Mouse (Mus musculus) 416B (cell line): Measurements from ENCODE around the gene Slc16a13.
A peak's percentile ranks its signal among the peaks of the same experiment; 100 is the strongest.

Experiments
- DNase-seq: peaks from one replicate; pipeline ENCODE4 v3.0.0; 2011; ENCODE audit warnings: low read depth

Gene Slc16a13

DNA sequence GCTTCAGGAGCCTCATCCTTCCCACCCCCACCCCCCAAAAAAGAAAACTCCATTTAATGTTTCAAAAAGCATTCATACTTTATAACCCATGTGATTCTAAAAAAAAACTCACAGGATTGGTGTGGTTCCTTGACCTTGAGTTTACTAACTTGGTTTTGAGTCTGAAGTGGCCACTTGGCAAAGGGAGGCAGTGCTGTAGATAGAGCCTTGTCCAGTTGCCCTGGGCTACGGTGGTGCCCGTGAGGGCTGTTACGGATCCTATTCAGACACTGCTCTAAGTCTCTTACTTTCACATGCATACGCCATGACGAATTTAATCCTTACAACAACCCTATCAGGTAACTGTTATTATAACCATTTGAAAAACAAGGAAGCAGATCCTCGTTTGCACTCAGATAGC is 8.9 kb downstream of the Slc16a13 start:
- no peak for DNase-seq

DNA sequence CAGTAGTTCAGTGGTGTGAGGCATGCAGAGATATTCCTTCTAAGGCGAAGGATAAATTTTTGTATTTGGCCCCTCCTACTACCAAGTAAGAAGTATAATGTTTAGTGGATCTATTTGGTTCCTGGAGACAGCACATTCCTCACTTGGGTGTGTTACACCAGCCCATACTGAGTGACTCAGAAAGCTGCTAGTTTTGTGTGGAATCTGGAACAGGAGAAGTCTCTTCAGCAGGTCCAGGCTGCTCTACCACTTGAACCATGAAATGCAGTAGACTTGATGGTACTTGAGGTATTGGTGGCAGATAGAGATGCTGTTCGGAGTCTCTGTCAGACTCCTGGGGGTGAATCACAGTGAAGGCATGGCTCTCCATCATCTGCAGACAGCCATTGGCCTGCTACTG is 10.2 kb downstream of the Slc16a13 start:
- no peak for DNase-seq

DNA sequence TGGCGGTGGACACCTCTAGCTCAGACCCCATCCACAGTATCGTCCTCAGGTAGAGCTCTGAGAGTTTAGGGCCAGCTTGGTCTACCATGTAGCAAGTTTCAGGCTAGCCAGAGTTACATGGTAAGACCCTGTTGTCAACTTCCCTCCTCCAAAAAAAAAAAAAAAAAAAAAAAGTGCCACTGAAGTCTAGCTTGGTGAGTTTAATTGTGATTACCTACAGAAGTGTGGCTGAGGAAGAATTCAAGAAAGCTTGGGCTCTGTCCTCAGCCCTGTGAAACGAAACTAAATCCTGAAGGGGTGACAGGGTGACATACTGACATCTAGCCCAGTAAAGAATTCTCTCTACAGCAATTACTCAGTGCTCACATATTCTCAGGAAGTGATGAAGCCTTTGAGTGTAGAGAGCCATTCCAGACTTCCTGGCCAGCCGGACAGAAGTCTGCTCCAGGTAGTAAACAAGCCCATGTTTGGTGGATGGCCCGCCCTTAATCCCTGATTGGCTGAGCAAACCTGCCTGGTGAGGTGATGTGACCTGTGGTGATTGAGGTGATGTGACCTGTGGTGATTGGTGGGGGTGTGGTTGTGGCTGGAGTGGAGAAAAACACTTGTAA is 12.0 kb downstream of the Slc16a13 start:
- peak; percentile 54 for DNase-seq

DNA sequence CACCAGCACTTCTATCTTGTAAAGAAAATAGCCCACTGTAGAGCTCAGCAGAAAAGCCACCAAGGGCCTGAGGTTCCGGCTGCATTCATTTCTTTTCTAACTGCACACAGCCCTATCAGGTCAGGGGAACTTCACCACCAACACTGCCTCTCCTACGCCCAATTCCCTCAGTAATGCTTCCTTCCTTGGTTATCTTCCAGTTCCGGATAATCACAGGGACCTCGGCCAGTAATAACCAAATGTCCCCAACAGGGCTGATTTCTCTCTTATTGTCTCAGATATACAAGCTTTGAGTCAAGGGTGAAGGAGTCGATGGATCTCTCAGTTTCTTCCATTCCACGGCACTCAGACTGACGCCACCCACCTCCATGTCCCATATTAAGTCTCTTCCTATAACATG is 13.6 kb downstream of the Slc16a13 start:
- no peak for DNase-seq

DNA sequence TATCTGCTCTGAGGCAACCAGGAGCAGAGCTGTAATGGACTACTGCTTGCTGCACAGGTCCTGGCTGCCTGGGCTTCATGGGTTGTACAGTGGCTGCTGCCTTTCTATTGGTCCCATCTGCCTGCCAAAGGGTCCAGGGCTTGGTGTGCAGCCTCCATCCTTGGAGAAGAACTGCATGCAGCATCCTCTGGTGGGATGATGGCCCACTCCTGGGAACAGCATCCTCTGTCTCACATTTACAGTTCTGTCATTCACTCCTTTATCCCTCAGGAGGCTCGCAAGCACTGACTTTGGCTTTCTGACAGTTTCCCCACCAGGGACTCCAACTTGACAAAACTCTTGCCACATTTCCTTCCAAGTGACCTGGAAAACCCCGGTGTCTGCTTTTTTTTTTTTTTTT is 14.1 kb downstream of the Slc16a13 start:
- no peak for DNase-seq

DNA sequence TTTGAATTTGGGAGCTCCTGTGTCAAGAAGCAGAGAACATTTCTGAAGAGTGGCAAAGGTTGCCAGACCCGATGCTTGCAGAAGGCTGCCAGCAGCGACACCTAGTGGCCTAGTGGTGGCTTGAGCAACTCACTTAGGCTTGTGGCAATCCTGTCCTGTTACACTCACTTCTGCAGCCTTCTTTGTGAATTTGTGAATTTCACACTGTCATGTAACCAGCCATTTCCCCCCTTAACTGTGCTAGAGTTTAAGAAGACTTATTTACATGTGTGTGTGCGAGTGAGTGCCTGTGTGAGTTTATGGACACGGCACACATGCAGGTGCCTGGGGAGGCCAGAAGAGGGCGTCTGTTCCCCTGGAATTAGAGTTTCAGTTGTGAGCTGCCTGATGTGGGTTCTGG is 19.2 kb downstream of the Slc16a13 start:
- DNase-seq = peak; percentile 91

DNA sequence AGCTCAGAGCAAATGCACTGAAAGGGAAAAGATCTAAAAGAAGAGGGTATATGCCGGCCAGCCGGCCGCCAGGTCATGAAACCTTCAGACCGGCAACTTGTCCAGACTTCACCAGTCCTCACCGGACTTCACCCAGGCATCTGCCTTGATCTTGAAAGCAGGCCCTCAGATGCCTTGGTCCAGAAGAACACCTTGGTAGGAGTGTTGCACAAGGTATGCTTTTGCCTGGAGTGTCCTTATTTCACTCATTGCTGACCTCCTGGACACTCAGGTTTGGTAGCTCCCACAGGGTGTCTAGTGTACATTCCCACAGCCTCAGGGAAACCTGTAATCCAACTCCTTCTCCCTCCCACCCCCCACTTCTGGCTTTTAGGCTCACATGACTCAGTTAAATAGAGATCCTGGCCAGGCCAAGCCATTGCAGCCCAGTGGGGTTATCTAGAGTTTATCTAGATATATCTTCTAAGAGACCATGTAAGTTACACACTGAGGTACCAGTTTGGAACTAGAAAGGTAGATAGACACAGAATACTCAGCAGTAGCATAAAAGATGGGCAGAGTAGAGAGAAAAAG is 20.7 kb downstream of the Slc16a13 start:
- no peak for DNase-seq

DNA sequence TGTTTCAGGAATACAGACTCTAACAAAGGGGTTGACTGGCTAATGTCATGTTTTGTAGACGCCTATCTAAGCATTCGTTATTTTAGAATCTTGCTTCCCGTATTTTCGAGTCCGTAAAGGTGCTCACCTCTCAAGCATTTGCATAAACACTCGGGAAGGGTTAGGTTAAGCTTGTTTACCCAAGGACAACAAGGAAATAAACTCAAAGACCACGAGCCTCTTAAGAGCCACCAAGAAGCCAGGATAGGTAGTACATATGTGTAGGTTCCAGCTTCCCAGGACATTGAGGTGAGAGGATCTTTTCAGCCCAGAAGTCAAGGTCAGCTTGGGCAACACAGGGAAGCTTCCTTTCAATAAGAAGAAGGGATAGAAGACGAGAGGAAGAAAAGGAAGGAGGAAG is 21.8 kb downstream of the Slc16a13 start:
- DNase-seq = no peak

DNA sequence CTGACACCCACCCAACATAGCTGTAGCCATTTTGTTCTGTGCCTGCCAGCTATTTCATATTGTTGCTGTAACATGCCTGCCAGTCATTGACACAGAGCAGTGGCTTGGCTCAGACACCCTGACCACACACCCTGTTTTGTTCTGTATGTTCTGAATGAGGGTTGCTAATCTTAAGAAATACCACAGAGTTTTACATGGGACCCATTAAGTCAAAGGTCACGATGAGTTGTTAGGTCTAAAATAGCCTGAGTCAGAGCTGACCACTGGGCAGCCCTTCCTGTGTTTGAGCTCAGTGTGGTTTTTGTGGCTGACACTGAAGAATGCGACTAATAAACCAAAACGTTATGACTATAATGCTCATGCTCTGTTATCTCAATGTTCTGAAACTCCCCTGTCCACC is 22.5 kb downstream of the Slc16a13 start:
- peak; percentile 99 for DNase-seq

DNA sequence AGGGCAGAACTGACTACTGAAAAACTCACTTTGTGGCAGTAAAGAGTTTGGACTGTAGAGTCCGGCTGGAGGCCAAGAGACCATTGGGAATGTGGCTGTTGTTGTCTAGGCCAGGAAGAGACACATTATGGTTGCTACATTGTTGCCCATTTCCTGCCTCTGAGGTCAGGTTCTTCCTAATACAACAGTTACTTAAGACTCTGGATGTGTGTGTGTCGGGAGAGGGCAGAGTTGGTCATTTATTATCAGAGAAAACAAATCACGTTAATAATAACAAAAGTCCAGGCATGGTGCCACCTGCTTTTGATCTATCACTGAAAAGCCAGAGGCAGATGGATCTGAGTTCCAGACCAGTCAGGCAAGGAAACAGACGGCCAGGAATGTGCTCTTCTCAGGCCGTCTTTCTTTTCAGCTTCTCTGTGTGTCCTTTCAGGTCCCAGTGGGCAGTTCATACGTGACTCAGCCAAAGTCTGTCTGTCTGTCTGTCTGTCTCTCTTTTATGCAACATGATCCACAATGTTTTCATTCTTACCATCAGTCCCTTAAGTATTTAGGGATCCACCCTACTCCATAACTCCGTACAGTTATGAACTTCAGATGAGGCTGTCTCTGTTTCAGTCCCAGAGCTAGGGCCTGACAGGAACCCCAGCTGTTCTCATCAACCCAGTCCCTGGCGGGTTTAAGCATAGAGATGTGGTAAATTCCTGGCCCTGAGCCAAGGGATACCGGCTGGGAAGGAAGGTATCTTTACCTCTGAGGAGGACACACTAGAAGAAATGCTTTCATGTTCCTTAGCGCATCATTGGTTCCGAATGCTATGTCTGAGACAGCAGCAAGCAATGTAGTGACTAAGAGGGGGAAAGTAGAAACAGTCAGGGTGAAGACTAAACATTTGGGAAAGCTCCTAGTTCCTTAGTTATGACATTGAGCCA is 27.2 kb downstream of the Slc16a13 start:
- DNase-seq = peak; percentile 52

DNA sequence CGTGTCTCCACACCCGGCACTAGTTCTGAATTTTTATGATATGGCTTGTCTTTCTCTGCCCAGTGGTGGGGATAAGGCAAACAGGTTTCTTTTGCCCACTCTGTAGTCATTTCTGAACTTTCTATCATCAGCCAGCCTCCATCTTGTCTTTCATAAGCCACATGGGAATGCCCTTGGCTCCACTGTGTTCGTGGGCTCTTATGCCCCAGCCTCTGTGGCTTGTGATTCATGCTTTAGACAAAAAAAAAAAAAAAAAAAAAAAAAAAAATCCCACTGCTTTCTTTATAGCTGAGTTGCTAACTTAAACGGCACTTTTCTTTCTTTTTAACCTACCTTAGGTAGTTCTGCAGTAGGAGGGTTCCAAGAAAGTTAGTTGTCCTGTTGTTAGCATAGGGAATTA is 28.7 kb downstream of the Slc16a13 start:
- peak; percentile 64 for DNase-seq

DNA sequence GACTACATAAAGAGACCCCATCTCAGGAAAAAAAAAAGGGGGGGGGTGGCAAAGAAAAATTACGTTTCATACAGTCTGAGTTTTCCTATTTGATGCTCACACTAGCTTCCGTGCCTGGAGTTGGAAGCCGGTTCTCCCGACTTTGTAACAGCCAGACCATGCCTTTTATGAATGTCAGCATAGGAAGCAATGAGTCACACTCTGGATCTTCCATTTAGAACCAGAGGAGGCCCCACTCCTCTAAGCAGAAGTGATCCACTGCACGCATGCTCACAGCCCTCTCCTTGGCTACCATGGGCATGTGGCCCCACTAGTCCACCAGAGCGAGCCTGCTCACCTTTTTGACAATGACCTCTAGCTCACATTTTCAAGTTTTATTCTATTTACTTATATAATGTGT is 29.7 kb downstream of the Slc16a13 start:
- DNase-seq = peak; percentile 74

DNA sequence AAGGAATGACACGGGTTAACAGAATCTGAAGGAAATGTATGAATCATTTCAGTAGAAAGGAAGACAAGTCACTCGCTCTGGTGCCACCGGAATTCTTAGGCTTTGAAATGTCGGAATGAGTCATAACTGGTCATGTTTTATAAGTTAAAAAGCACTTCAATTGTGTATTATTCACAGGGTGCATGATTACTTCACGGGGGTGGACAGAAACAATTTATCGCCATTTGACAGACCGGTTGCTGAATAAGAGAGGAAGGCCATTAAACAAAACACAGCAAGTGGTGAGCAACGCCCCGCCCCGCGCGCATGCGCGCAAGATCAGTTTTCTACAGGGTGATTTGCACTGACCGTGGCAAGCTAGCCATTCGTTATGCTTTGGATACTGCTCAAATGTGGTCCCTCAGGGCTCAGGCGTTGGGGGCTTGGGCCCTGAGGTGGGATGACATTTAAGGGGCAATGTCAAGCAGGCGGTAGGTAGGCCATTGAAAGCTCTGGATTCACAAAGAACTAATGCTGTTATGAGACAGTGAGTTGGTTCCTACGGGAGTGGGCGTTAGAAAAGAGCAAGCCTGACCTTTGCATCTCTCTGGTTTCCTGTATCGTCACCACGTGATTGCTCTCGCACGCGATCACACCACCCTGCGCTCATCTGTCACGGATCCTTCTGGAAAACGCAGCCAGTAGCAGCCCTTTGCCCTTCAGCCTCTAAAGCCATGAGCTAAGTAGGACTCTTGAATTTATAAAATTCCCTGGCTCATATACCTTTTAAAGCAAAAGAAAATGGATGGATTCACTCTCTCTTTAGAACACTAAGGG is 31.3 kb downstream of the Slc16a13 start:
- peak; percentile 98 for DNase-seq

DNA sequence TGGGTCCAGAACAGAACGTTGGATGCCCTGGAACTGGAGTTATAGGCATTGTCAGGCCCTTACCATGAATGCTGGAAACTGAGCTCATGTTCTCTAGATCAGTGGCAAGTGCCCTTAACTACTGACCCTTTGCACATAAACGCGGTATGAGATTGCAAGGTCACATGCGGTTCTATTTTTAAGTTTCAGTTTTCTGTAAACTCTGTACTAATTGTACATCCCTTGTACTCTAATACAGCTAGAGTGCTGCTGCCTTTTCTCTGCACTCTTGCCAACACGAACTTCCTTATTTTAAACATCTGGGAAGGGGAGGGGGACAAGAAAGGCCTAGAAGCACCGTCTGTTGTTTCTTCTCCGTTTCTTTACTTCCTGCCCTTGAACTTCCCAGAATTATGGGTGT is 35.7 kb downstream of the Slc16a13 start:
- no peak for DNase-seq

DNA sequence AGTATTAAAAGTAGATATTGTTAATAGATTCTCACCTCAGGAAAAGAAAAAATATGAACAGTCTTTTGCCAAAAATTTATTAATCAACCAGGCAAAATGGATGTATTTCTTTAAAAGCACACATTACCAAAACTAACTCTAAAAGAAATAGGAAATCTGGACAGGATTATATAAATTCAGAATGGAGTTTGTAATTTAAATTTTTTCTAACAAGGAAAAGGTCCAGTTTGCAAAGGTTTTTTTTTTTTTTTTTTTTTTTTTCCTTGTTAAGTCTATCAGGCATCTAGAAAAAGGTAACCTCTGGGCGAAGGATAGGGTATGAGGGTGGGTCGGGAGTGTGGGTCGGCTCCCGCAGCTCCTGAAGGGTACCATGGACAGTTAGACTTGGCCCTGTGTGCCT is 40.4 kb downstream of the Slc16a13 start:
- no peak for DNase-seq

DNA sequence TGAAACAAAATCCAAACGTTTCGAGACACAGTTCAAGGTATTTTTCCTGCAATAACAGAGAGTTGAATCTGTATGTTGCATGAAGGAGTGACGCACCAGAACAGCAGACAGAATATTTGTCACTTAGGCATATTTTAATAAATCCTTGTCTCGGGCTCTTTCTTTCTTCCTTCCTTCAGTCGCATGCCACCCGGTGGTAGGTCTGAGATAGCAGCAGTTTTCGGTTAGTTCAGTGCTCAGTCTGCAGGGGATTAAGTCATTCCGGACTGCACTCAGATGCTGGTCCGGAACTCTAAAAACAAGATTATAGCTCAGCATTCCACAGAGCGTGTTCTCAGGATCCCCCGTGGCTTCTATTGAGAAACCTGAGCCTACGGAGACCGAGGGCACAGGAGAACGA is 41.5 kb downstream of the Slc16a13 start:
- peak; percentile 68 for DNase-seq

DNA sequence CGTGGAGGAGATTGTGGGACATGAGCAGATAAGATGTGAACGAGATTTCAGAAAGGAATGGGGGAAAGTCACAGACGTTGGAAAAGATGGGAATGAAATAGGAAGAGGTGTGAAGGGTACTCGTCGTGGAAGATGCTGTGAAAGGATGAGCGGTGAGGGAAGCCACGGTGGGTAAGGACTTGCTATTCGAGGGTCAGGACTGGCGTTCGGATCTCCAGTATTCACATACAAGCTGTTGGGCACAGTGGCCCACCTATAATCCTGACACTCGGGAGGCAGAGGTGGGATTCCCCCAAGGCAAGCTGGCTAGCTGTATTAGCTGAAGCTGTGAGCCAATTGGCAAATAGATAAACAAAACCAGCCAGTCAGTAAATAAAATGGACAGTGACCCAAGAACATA is 42.1 kb downstream of the Slc16a13 start:
- DNase-seq = no peak

DNA sequence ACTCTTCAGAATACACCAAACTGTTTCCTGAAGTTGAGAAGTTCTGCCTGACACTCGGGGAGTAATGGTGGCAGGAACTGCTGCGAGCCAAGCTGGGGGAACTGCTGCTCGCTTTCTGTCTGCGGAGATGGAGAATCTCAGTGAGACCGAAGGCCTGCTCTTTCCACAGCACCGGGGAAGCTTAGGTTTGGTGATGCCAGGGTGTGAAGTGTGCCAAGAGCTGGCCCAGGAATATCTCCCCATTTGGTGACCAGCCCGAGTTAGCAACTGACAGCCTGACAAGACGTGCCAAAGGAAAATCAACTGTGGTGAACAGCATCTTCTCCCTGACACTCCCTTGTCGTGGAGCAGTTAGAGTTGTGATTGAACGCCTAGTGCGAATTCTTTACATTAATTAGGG is 42.6 kb downstream of the Slc16a13 start:
- DNase-seq = no peak

DNA sequence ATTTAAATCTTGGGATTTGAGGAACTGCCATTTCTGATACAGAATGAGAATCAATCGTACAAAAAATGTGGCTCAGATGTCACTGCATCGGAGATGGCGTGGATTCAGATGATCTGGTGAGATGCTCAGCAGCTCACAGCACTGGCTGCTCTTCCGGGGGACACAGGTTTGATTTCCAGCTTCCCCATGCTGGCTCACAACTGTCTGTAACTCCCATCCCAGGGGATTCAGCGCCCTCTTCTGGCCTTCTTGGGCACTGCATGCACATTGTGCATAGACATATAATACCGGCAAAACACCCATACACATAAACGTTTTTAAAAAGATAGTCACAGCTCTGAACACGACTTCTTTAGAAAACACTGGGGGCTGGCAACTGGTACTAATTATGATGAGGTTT is 43.2 kb downstream of the Slc16a13 start:
- no peak for DNase-seq

DNA sequence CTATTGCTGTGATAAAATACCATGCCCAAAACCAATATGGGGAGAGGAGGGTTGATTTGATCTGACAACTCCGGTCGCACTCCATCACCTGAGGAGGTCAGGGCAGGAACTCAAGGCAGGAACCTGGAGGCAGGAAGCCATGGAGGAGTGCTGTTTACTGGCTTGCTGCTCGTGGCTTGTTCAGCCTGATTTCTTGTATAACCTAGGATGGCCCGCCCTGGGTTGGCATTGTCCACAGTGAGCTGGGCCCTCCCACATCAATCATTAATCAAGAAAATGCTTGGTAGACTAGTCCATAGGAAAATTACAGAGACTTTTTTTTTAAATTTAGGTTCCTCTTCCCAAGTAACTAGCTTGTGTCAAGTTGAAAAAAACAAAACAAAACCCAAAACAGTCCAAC is 46.4 kb downstream of the Slc16a13 start:
- no peak for DNase-seq

DNA sequence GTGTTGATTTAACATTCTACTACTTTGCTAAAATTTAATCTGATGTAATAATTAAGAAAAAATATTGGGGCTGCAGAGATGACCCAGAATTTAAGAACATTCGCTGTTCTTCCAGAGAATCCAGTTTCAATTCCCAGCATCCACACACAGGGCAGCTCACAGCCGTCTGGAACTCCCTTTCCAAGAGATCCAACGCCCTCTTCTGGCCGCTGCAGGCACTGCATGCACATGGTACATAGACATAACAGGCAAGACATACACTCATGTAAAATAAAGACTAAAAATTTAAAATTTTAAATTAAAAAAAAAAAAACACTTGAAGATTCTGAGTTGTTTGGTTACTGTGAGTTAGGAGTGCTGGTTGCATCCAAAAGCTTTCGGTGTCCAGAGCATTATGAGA is 48.6 kb downstream of the Slc16a13 start:
- DNase-seq = no peak

DNA sequence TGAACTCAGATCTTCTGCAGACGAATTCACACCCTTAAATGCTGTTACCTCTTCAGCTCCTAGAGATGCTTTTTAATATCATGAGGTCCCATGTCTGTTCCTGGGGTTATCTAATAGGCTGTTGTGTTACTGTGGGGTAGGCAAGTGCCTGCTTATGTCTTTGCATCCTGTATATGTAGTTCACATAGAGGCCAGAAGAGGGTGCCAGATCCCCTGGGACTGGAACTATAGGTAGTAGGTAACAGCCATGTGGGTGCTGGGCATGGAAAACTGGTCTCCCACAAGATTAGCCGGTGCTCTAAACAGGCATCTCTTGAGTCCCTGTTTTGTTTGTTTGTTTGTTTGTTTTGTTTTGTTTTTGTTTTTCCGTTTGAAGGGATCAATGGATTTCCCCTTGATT is 49.0 kb downstream of the Slc16a13 start:
- peak; percentile 82 for DNase-seq
